ENCODE assay signal across 8 mouse cellular contexts in the genomic region with DNA sequence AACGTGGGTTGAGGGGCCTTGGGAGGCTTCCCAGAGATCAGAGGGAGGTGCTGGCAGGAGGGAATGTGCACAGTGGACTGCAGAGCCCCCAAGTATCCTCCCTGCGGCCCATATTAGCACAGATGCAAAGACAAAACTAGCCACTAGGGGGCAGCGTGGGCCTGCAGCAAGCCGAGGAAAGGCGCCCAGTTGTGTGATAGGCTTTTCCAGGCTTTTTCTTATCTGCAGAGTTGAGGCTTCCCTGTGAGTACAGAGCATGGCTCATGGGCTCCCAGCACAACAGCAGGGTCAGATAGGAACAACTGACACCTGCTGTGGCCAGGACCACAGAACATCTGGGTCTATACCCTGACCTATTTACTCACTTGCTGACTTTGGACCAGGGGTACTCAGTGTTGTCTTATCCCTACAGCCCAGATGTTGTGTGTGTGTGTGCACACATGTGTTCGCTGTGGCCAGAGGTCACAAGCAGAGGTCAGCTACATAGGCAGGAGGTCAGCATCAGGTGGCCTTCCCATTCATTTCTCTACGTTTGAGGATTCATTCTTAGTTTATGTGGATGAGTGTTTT. TPM values are rescaled to one million over a fixed set of nuclear protein-coding genes. Genes with fewer than 3 reads are reported as not detected.
DNase-seq lines count a peak whose midpoint lies in the region; ATAC-seq lines count a peak whose summit lies in the region.

No protein-coding gene starts in this region.

- 26% methylated on average over 7 of the region's 7 CpGs for WGBS in intestine, embryonic 14.5 days
- 18% methylated on average over 7 of the region's 7 CpGs for WGBS in midbrain, embryonic 12.5 days

- H3K9ac ChIP-seq in intestine, embryonic 14.5 days (ENCODE audit: low read length) = no peak overlapping the region
- H3K9ac ChIP-seq in midbrain, embryonic 12.5 days (replicated peaks) = no peak overlapping the region

- H3K27me3 ChIP-seq in intestine, embryonic 14.5 days (replicated peaks; ENCODE audit: control insufficient read depth, insufficient read depth, low read length) = no peaks in the 10 kb centered on the region
- no peaks in the 10 kb centered on the region for H3K27me3 ChIP-seq in midbrain, embryonic 12.5 days

- H3K36me3 ChIP-seq in intestine, embryonic 14.5 days (ENCODE audit: control insufficient read depth, insufficient read depth, low read length) = peaks cover 69% of the 10 kb centered on the region
- peaks cover 45% of the 10 kb centered on the region for H3K36me3 ChIP-seq in midbrain, embryonic 12.5 days

- no peaks in the 10 kb centered on the region for H3K9me3 ChIP-seq in intestine, embryonic 14.5 days (ENCODE audit: control insufficient read depth, low read length)
- no peaks in the 10 kb centered on the region for H3K9me3 ChIP-seq in midbrain, embryonic 12.5 days

- H3K27ac ChIP-seq in intestine, embryonic 14.5 days (ENCODE audit: low read depth) = no peak overlapping the region
- H3K27ac ChIP-seq in midbrain, embryonic 12.5 days (replicated peaks) = no peak overlapping the region

- intact Hi-C loops in gastrocnemius, postnatal 36 days (cut with DNase I) = loop anchor here (2.0 to 10.0 kb wide), 3 partner anchors 101 to 318 kb away; a partner anchor contains a TSS
- intact Hi-C loops in left cerebral cortex, postnatal 36 days (cut with DNase I) = loop anchor here (1.0 to 5.0 kb wide), 3 partner anchors 156 to 316 kb away; no protein-coding TSS in a partner anchor

- no peak overlapping the region for H3K4me2 ChIP-seq in intestine, embryonic 14.5 days (ENCODE audit: low read length)
- H3K4me2 ChIP-seq in midbrain, embryonic 12.5 days (replicated peaks) = no peak overlapping the region

- DNase-seq in adipocyte (ENCODE audit: low spot score) = peak; percentile 85
- DNase-seq in embryo, embryonic 10 days (ENCODE audit: low spot score) = peak; percentile 88
- peak; percentile 75 to 77 for DNase-seq in gastrocnemius, postnatal 36 days
- DNase-seq in intestine, embryonic 14.5 days (ENCODE audit: low spot score) = peak; percentile 95
- peak; percentile 82 for DNase-seq in left cerebral cortex, postnatal 36 days (ENCODE audit: low spot score in 2 of 2)
- peak; percentile 71 for DNase-seq in skeletal muscle tissue, adult 2 months (ENCODE audit: low read depth, low spot score)
- DNase-seq in yolk sac, embryonic 10.5 days (ENCODE audit: low spot score) = peak; percentile 73

- ATAC-seq in intestine, embryonic 14.5 days (replicated peaks; ENCODE audit: low FRiP score, low TSS enrichment, low read depth) = peak; percentile 44
- ATAC-seq in midbrain, embryonic 12.5 days (ENCODE audit: low FRiP score, low read depth) = peak; percentile 42; the same call in 1 of the 2 replicates

- H3K4me3 ChIP-seq in intestine, embryonic 14.5 days (ENCODE audit: low read depth, low read length) = no peak overlapping the region
- H3K4me3 ChIP-seq in midbrain, embryonic 12.5 days = no peak overlapping the region

- no peaks in the 10 kb centered on the region for H3K4me1 ChIP-seq in intestine, embryonic 14.5 days (replicated peaks; ENCODE audit: control insufficient read depth, insufficient read depth, low read length)
- 0 out of 2 replicates have a peak, but pooled peaks cover 4% of the 10 kb centered on the region for H3K4me1 ChIP-seq in midbrain, embryonic 12.5 days

RNA-seq across cellular contexts. Expression of a gene that starts 7.7 kb away (rescaled TPM):
- total RNA-seq in gastrocnemius, postnatal 36 days (2021) = 100 to 1,000 TPM; 223 to 243 TPM
- 144 and 155 TPM in 2 replicates for polyA plus RNA-seq in intestine, embryonic 14.5 days (2014; fragmentation: Nextera tagmentation; extraction: Ambion mirVana)
- total RNA-seq in left cerebral cortex, postnatal 36 days (2021) = 10 to 100 TPM; 46.8 to 50.5 TPM
- polyA plus RNA-seq in midbrain, embryonic 12.5 days (2016; fragmentation: Nextera tagmentation; extraction: Ambion mirVana) = 93.7 and 102 TPM in 2 replicates

RNA-seq across cellular contexts. Expression of a gene that starts 30.8 kb away (rescaled TPM):
- 1 to 10 TPM; 9.5 to 9.8 TPM for total RNA-seq in gastrocnemius, postnatal 36 days (2021)
- polyA plus RNA-seq in intestine, embryonic 14.5 days (2014; fragmentation: Nextera tagmentation; extraction: Ambion mirVana) = 74.8 and 76.4 TPM in 2 replicates
- 10 to 100 TPM; 19.0 to 20.8 TPM for total RNA-seq in left cerebral cortex, postnatal 36 days (2021)
- polyA plus RNA-seq in midbrain, embryonic 12.5 days (2016; fragmentation: Nextera tagmentation; extraction: Ambion mirVana) = 56.6 and 58.0 TPM in 2 replicates

RNA-seq across cellular contexts. Expression of a gene that starts 30.9 kb away (rescaled TPM):
- total RNA-seq in gastrocnemius, postnatal 36 days (2021) = 1 to 10 TPM; 4.3 to 8.2 TPM
- 36.0 and 37.4 TPM in 2 replicates for polyA plus RNA-seq in intestine, embryonic 14.5 days (2014; fragmentation: Nextera tagmentation; extraction: Ambion mirVana)
- total RNA-seq in left cerebral cortex, postnatal 36 days (2021) = 1 to 10 TPM; 4.6 to 6.2 TPM
- 33.0 and 37.3 TPM in 2 replicates for polyA plus RNA-seq in midbrain, embryonic 12.5 days (2016; fragmentation: Nextera tagmentation; extraction: Ambion mirVana)

Comparison
In these comparisons a context has a peak if more than half of its experiments do, and no peak if none do; other contexts are left out.
1. RNA of a gene that starts 7.7 kb away (total RNA-seq): 223 to 243 TPM in gastrocnemius, postnatal 36 days; 46.8 to 50.5 TPM in left cerebral cortex, postnatal 36 days; every median in the first group is over 4 times any median in the second.
2. Peak in every context shown above with its lines, with median percentiles within 50 percentile points of each other: DNase-seq.